Mouse (Mus musculus) 416B (cell line): Measurements from ENCODE around the gene Ern1.

Experiments
- DNase-seq: peaks from one replicate; pipeline ENCODE4 v3.0.0; 2011; ENCODE audit warnings: low read depth

Ern1 gene

GRCm38 (mm10) chr11:106487733-106488115, at the start of gene Ern1:
TSS of gene Ern1 (minus strand) at chr11:106487852.
- peak; percentile 97 for DNase-seq

DNA sequence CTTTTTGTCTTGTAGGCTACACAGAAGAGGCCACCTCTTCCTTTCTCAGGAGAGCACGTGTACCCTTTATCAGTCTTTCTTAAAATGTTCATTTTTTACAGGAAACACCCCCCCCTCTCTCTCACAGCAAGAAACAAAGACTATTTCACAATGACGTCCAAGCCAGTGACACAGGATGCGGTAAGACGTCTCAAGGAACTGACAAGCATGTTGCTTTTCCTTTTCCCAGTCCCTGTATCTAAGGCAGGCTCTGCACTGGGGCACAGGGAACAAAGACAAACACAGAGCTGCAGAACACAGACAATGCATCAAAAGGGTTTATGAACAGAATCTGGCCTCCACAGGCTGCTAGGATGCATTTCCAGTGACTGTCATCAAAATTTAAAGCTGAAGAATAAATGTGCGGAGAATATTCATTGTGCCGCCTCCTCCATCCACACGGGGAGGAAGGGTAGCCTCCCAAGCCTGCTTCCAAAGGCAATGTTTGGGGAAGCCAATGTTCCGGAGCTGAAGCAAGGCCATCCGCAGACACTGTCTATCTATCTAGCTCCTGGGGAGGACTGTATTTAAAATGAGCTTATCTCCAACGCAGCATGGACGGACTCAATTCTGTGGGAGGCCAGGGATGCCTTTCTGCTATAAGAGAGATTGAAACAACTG, 48.7 kb upstream of the Ern1 start:
- peak; percentile 98 for DNase-seq

GRCm38 (mm10) chr11:106535660-106536252, 48.1 kb upstream of the Ern1 start:
- no peak for DNase-seq

DNA sequence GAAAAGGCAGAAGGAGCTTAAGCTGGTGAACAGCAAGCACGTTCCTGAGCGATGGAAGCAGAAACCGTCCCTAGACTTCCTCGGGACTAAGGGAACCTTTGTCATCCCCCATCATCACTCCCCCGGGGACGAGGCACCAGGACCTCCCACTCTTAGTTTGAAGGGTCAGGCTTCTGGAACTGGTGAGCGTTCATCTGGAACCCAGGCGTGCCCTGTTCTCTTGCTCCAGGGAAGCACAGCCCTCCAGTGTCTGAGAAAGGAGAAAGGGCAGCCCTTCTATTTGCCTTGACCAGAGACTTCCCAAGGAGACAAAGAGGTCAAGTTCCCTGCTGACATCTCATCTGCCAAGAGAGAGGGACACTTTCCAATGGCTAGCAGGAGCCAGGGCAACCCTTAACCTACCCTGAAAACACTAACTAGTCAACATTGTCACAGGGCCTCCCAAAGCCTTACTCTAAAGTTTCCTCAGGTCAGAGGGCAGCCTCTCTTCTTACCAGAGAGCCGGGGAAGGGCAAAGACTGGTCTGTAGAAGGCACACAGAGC, 44.7 kb upstream of the Ern1 start:
- no peak for DNase-seq

DNA sequence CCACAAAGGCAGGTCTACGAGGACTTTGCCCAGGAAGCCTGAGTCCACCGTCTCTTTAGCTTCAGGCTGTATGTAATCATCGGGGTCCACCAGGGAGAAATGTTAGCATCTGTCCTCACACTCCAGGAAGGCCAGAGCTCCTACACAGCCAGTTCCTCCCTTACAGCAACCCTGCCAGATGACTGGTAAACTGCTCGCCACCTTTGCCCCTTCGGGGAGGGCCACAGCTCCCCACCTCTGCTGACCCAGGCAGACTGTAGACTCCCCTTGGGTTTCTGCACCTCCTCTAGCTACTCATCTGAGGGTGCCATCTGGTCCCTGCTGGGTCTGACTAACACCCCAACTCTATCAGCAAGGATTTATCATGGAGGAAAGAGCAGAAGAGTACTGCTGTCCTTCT, 42.1 kb upstream of the Ern1 start:
- no peak for DNase-seq

DNA sequence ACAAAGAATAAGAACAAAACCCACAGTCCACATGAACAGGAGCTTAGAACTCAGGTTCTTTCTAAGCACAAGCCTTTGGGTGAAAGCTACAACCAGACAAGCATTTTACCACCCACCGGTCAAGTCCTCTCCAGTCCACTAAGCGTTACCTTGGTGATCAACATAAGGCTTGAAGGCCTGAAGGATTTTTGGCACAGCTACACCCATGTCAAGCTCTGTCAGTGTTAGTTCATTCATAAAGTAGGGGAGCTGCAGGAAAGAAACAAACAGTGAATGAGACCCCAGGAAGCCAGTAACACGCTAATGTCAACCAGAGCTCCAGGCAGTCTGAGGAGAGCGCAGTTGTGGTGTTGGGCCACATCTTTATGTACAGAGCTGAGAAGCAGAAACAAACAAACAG, 41.5 kb upstream of the Ern1 start:
- DNase-seq: no peak

- no peak for DNase-seq
These were observed 40.3 kb upstream of the Ern1 start for GRCm38 (mm10) chr11:106527926-106528325.

DNA sequence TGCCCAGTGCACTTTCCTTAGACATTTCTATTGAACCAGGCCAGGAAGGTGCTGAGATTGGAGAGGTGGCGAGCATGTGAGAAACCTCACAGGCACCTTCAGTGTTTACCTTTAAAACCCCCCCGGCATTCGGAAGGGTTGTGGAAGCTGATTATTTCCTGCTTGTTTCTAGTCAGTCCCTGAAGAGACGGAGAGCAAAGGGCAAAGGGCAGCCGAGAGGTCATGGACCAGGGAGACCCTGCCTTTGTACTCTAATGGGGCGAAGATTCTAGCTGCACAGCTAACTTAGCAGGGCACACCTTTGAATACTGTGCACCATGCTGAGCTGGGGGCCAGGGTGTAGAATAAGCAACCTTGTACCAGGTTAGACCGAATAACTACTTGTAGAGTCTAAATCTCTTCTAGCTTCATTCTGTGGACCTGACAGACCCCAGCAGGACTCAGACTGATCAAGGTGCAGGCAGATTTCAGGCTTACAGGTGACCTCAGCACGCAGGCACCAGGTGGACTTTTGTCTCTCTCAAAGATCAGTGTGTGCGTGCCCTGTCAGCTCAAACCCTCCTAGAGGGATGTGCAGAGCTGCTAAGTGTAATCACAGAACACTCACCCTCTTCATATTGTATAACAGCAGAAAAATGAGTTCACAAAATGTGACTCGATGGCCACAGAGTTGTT, 39.6 kb upstream of the Ern1 start:
- no peak for DNase-seq

GRCm38 (mm10) chr11:106522538-106522937, 34.9 kb upstream of the Ern1 start:
- DNase-seq: no peak

DNA sequence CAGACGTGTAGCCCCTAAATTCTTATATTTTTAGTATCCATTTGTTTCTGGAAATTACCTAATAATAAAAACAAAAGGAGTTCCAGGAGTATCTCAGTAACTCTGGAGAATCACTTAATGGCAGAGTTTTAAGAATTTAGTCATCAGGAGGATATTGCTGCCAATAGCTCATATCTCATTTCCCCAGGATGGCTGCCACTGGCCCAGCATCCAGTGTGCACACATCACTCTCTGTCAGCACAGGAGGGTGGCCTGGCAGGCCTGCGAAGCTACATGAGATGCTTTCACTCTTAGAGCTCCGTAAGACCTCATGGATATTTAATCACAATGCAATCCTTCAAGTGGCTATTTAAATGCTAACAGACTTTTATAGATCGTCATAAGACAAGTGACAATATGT, 34.0 kb upstream of the Ern1 start:
- DNase-seq: no peak

- DNase-seq: no peak
These were observed 32.8 kb upstream of the Ern1 start for GRCm38 (mm10) chr11:106520404-106520803.

DNA sequence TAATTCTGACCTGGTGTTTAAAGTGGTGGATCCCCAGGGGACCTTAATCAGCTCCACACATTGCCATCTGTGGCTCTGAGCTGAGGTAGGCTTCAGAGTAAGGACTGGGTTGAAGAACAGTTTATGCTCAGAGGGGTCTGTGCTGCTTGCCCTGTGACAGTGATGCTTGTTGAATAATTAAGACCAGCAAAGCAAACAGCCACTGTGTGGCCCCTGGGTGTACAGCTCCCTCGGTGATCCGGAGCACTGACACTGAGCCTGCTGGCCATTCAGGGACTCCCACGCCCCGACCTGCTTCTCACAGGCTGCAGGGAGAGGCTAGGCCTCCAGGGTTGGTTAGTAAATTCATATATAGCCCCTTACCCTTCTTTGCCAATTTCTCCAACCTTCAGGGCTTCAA, 31.9 kb upstream of the Ern1 start:
- no peak for DNase-seq

DNA sequence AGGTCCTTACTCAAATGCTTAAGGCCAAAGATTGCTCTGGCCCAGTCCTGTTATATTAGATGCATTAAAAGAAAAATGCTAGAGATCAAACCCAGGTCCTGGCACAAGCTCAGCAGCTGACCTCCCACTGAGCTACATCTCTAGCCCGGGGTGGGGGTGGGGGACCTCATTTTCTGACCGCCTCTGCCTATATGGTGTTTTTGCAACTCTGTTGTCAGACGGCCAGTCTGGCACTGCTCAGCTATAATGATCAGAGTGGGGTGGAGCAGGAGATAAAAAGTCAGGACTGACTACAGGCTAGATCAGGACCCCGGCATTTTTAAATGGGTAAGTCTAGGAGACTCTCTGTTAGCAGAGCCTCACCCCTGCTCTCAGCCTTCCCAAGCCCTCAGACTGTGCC, 30.7 kb upstream of the Ern1 start:
- DNase-seq: no peak

DNA sequence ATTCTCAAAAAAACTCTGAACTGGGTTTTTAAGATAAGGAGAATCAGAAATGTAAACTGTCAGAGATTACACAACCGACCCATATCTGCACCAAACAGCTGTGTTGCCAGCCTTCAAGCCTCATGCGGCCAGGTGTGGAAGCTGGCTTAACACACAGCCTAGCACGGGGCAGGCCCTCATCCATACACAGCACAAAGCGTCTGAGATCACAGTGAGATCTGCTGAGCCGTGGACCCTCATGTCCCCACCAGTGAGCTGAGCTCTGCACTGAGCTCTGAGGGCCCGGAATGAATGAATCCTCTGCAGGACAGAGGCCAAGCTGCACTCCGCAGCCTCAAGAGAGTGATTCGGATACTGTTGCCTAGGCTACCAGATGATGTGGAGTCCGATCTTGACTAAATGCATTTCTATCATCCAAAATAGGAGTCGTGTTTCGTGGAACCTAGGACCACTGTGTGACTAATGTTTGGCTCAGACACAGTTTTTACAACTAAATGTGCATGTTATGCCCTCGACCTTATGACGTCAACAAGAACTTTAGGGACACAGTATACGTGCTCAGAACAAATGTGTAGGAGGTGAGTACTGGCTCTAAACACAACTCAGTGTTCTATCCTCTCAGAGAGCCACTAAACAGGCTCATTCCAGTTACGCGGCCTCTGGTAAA, 27.6 kb upstream of the Ern1 start:
- peak; percentile 73 for DNase-seq

- no peak for DNase-seq
These were observed 26.8 kb upstream of the Ern1 start for GRCm38 (mm10) chr11:106514446-106514845.

DNA sequence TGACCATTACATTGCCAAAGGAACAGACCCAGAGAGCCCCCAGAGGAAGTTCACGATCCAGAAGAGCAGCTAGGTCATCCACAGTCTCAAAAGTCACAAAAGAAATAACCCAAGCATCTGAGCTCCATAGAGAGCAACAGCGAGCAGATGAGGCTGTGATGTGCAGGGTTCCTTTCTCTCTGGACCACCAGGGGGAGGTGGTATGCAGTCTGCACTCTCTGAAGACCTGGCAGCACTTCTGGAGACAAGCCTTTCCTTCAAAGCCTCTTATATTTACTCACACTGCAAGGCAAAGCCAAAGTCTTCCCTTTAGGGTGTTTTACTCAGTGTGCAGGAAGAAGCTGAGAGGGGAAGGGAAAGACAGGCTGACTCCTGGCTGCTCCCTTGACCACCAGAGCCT, 25.5 kb upstream of the Ern1 start:
- DNase-seq: peak; percentile 62

DNA sequence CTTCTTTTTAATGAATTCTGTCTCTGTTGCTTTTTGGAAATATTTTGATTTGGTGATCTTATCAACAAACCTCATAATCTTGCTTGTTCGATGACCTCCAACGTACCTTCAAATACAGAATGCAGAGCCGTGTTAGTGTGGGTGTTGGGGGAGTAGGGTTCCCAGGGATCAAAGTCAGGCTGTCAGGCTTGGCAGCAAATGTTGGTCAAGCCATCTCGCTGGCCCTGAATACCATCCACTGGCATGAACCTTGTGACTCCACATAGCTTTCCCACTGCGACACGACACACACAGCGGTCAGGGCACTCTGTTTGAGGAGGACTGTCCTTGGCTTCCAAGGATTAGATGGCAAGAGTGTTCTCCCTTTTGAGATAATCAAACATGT, 24.3 kb upstream of the Ern1 start:
- DNase-seq: no peak

GRCm38 (mm10) chr11:106511236-106512005, 23.8 kb upstream of the Ern1 start:
- no peak for DNase-seq

DNA sequence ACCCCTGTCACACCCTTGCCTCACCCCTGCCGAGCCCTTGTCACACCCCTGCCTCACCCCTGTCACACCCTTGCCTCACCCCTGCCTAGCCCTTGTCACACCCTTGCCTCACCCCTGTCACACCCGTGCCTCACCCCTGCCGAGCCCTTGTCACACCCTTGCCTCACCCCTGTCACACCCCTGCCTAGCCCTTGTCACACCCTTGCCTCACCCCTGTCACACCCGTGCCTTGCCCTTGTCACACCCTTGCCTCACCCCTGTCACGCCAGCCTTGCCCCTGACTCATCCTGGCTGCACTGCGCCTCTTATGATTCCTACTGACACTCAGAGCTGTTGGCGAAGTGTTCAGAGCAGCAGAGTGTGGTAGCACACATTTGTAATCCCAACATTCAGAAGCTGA, 20.0 kb upstream of the Ern1 start:
- DNase-seq: no peak

- no peak for DNase-seq
These were observed 18.6 kb upstream of the Ern1 start for GRCm38 (mm10) chr11:106506211-106506610.

DNA sequence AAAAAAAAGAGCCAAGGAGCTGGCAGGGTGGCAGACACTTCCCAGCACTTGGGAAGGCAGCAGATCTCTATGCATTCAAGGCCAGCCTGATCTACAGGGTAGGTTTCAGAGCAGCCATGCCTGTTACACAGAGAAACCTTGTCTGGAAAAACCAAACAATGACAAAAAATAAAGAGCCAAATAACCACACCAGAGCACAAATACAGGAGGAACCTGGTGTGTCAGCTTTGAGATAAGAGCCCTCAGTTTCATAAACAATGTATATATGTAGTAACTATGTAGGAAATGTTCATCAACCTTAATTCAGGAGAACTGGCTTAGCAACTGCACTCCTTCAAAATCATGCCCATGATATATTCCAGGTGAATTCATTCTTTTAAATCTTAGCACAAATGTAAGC, 16.5 kb upstream of the Ern1 start:
- no peak for DNase-seq

GRCm38 (mm10) chr11:106503425-106503717, 15.7 kb upstream of the Ern1 start:
- no peak for DNase-seq
